Mouse (Mus musculus) v-Abl transformed pro-B cells (cell line): ENCODE results near the gene Cacna2d1.

Experiments
- in situ Hi-C, 2 experiments: fragments of 400-800 bp; cut with MboI; formaldehyde crosslinking; loops; one replicate each; pipeline ENCODE4 v1.15.1; 2025; ENCODE audit not compliant: unreplicated experiment in 2 of 2

Gene Cacna2d1

DNA sequence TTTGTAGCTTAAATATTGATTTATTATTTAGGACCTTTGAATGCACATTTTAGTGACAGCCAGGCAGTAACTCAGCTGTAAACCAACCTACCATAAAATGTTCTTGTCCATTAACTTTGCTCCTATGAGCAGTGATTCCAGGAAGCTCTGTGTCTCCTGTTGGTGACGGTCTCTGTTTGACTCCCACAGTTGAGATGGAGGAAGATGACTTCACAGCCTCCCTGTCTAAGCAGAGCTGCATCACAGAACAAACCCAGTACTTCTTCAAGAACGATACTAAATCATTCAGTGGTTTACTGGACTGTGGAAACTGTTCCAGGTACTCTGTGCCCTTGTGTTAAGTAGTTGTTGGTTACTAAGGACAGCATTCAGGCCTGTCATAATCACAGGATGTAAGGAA is 427.6 kb downstream of the Cacna2d1 start:
- in situ Hi-C loops: no loop called here

DNA sequence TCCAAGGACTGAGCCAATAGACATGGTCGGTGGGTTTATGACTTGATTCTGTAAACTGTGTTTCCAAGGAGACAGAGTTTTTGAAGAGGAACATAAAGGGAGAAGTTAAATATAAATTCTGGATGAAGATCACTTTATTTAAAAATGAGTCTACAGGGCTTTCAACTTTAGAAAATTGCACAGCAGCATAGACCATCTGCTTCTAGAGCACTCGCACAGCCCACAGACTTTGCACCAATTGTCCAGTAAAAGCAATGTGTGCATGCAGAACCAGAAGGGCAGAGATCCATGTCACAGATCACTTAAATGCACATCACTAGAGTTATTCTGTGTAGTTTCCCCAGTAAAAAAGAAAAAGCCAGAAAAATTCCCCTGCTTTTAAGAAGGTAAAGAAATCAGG is 428.7 kb downstream of the Cacna2d1 start:
- in situ Hi-C loops: no loop called here

GRCm38 (mm10) chr5:16370706-16371105 is 436.2 kb downstream of the Cacna2d1 start:
- in situ Hi-C loops: no loop called here

- in situ Hi-C loops: no loop called here
These were observed 439.5 kb downstream of the Cacna2d1 start for GRCm38 (mm10) chr5:16373966-16374365.

- in situ Hi-C loops: no loop called here
These were observed 441.9 kb downstream of the Cacna2d1 start for GRCm38 (mm10) chr5:16376329-16376908.

DNA sequence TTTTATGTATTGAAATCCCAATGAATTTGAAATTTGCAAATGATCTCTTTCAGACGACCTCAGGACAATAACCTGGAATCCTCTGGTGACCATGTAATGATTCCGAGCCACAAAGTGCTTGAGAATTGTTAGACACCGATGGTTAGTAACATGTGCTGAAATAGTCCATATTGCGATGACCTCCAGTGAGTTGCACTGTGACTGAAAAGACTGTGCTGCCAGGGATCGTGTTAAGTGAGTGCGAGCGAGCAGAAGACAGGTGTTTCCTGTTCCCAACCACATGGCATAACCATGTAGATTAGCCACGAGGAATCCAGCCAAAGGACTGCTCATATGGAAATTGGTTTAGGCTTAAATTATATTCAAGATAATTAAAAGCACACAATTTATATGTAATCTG is 475.5 kb downstream of the Cacna2d1 start:
- in situ Hi-C loops: no loop called here

- in situ Hi-C loops: no loop called here
These were observed 480.2 kb downstream of the Cacna2d1 start for GRCm38 (mm10) chr5:16414693-16415092.

GRCm38 (mm10) chr5:16417996-16418395 is 483.5 kb downstream of the Cacna2d1 start:
- in situ Hi-C loops: no loop called here

GRCm38 (mm10) chr5:16418504-16418903 is 484.0 kb downstream of the Cacna2d1 start:
- in situ Hi-C loops: no loop called here
